Mouse (Mus musculus) lung, postnatal 0 days (tissue): ENCODE data around the gene Ephb6. TPM values are rescaled to one million over a fixed set of nuclear protein-coding genes. Genes with fewer than 3 reads are reported as not detected.

Source experiments
- ATAC-seq: fragments of 200-750 bp; cut with Nextera tagmentation; 2 replicates; pipeline ENCODE4 v1.8.0; 2017; ENCODE audit warnings: moderate library complexity
- DNase-seq: peaks from one replicate; pipeline ENCODE4 v3.0.0-alpha.2; 2016; ENCODE audit warnings: low spot score
- H3K27ac ChIP-seq: fragments of 300-500 bp; sonication (generic); 2 replicates; pipeline ENCODE4 v1.5.1; 2014; ENCODE audit warnings: antibody characterized with exemption, mild to moderate bottlenecking, low read length, mixed read lengths
- H3K27me3 ChIP-seq: fragments of 300-500 bp; sonication (generic); replicated peaks from 2 replicates; pipeline ENCODE4 v1.6.1; 2014; ENCODE audit warnings: low read length, mixed read lengths; ENCODE audit not compliant: insufficient read depth
- H3K36me3 ChIP-seq: fragments of 300-500 bp; sonication (generic); 2 replicates; pipeline ENCODE4 v1.6.1; 2014; ENCODE audit warnings: low read length, mixed read lengths; ENCODE audit not compliant: insufficient read depth
- H3K4me1 ChIP-seq: fragments of 300-500 bp; sonication (generic); 2 replicates; pipeline ENCODE4 v1.6.1; 2014; ENCODE audit warnings: antibody characterized with exemption, low read depth, low read length, mixed read lengths; ENCODE audit not compliant: insufficient read depth
- H3K4me2 ChIP-seq: fragments of 300-500 bp; sonication (generic); replicated peaks from 2 replicates; pipeline ENCODE4 v1.6.1; 2014; ENCODE audit warnings: low read depth, mild to moderate bottlenecking, low read length, moderate library complexity, mixed read lengths
- H3K4me3 ChIP-seq: fragments of 300-500 bp; sonication (generic); 2 replicates; pipeline ENCODE4 v1.5.1; 2014; ENCODE audit warnings: low read depth, low read length
- H3K9ac ChIP-seq: fragments of 300-500 bp; sonication (generic); replicated peaks from 2 replicates; pipeline ENCODE4 v1.6.1; 2014; ENCODE audit warnings: low read depth, mild to moderate bottlenecking
- H3K9me3 ChIP-seq: fragments of 300-500 bp; sonication (generic); 2 replicates; pipeline ENCODE4 v1.6.1; 2016; ENCODE audit warnings: low read length, mixed read lengths
- CTCF ChIP-seq: IDR thresholded peaks from 2 replicates; pipeline ENCODE4 v1.5.1; 2016; ENCODE audit warnings: antibody characterized with exemption, mild to moderate bottlenecking
- EP300 ChIP-seq: IDR thresholded peaks from 2 replicates; pipeline ENCODE4 v1.6.1; 2016; ENCODE audit warnings: antibody characterized with exemption, mild to moderate bottlenecking, control low read depth
- WGBS: fragments of 180-500 bp; shearing (Covaris S2); extraction: QIAGEN DNeasy Blood & Tissue Kit; methylation state at CpG from one replicate; pipeline ENCODE4 v1.1.7; 2014; 5-methylcytosine and 5-hydroxymethylcytosine counted together
- polyA plus RNA-seq: library from polyadenylated mRNA; unstranded; fragments of >200 nt; fragmentation: Nextera tagmentation; extraction: Ambion mirVana; gene quantifications from 2 replicates; pipeline ENCODE4 v1.2.1, GENCODE M21; 2015

The Ephb6 gene
- polyA plus RNA-seq = 5.5 and 6.2 TPM in 2 replicates

DNA sequence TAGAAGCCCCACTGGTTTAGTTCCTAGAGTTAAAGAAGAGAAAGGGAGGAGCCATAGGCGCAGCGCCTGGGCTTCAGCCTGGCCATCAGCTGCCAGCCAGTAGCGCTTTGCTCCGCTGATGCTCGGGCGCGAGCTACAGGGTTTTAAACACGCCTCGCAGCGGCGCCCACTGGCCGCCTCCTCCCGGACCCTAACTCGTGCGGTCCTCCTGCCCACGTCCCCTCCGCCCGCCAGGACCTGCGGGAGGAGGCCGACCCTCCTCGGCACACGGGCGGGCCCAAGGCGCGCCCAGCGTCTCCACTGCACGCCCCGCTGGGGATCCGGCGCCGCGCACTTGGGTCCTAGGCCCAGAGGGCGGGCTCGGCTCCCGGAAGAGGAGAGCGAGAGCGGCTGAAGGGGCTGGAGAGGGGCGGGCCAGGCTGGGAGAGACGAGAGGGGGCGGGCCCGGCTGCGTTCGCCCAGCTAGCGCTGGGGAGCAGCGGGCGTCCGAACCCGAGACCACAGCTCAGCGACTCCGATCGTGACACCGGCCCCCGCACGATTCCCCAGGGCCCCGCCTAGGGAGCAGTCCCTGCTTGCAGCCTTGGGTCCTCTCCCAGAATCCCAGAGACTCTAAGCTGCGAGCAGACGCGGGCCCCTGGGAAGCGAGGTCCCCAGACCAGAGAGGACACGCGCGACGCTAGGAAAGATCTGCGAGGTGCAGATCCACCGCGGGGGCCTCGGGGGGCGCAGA is at the start of gene Ephb6:
TSS of gene Ephb6 (plus strand) at position 422 of the 733 bp plus-strand sequence.
- Histone ChIP-seq H3K27ac (peak within 1 kb of the TSS; percentile 74), H3K9me3 (no peaks in the 10 kb centered on the region), H3K27me3 (no peaks in the 10 kb centered on the region), H3K36me3 (no peaks in the 10 kb centered on the region), H3K4me1 (no peaks in the 10 kb centered on the region), H3K9ac (peak within 1 kb of the TSS; percentile 41), H3K4me3 (peak within 1 kb of the TSS; percentile 67), H3K4me2 (peak within 1 kb of the TSS; percentile 91)
- ATAC-seq (peak; percentile 96), DNase-seq (peak; percentile 92)
- under 1% methylated on average over 54 of the region's 68 CpGs for WGBS
- TF ChIP-seq CTCF = no peak; the same call in 1 of the 2 replicates
- TF ChIP-seq EP300 = no peak

DNA sequence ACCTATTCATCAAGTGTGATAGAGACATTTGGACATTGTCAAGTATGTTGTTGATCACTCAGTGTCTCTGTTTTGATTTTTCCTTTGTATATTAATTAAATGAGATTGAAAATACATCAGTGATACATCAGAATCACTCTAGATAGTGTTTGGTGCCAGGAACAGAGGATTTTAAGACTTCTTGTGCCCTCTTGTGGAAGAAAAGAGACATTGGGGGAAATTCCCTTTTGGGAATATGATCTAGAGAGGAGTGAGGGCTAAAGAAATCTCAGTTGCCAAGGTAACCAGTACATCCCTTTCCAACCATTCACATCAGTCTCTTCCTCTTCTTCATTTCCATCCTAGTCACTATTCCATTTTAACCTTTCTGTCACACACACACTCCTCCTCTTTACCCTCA is 48.9 kb upstream of the Ephb6 start:
- H3K4me2 ChIP-seq = no peak overlapping the region
- no peak overlapping the region for H3K4me3 ChIP-seq
- ATAC-seq (no peak), DNase-seq (peak; percentile 14)
- no peaks in the 10 kb centered on the region for H3K9me3 ChIP-seq
- H3K9ac ChIP-seq = no peak overlapping the region
- no peaks in the 10 kb centered on the region for H3K4me1 ChIP-seq
- TF ChIP-seq EP300 (no peak), CTCF (peak; percentile 37; the same call in 1 of the 2 replicates)
- no peaks in the 10 kb centered on the region for H3K36me3 ChIP-seq
- no peaks in the 10 kb centered on the region for H3K27me3 ChIP-seq
- no peak overlapping the region for H3K27ac ChIP-seq

DNA sequence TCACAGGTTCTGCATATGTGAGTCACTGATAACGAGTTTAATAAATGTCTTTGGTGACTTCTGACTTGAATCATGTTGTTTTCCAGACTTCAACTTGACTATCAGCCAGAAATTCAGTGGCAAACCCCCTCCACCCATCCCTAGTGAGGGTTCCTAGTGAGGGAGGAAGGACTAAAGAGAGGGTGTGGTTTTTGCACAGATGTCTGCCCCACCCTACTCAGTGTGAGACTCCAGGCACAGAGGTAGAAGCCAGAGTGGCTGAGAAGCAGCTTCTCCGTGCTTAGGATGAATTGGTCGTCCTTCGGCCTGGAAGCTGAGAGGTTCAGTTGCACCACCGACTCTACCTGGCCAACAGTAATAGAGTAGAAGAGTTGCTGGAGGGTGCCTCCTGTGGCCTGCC is 47.8 kb upstream of the Ephb6 start:
- no peaks in the 10 kb centered on the region for H3K36me3 ChIP-seq
- 80% methylated on average over 5 of the region's 5 CpGs for WGBS
- H3K27me3 ChIP-seq = no peaks in the 10 kb centered on the region
- H3K9ac ChIP-seq = no peak overlapping the region
- H3K27ac ChIP-seq = no peak overlapping the region
- no peak overlapping the region for H3K4me3 ChIP-seq
- H3K4me1 ChIP-seq = no peaks in the 10 kb centered on the region
- no peaks in the 10 kb centered on the region for H3K9me3 ChIP-seq
- no peak overlapping the region for H3K4me2 ChIP-seq
- ATAC-seq = no peak
- DNase-seq = no peak
- TF ChIP-seq CTCF = no peak
- no peak for TF ChIP-seq EP300

DNA sequence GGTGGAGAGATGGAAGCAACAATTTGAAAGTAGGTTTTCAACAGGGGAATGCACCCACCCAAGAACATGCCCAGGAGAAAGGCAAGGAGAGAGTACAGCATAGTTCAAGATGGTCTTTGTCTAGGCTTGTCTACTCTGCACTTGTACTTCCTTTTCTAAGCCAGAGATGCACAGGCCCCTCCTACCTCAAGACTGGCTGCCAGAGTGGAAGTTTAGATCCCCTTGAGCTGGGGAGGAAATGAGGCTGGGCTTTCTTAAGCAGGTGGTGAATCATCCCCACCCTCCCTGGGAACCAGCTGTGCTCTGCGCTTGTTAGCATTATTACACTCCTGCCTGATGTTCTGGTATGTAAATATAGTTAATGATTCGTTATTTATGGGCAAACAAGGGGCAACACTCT is 47.0 kb upstream of the Ephb6 start:
- no peak overlapping the region for H3K9ac ChIP-seq
- no peak for TF ChIP-seq CTCF
- ATAC-seq = no peak
- no peak overlapping the region for H3K4me3 ChIP-seq
- WGBS = 43% methylated on average over 2 of the region's 2 CpGs
- H3K27me3 ChIP-seq = no peaks in the 10 kb centered on the region
- no peaks in the 10 kb centered on the region for H3K9me3 ChIP-seq
- DNase-seq = peak; percentile 19
- H3K36me3 ChIP-seq = no peaks in the 10 kb centered on the region
- no peaks in the 10 kb centered on the region for H3K4me1 ChIP-seq
- H3K4me2 ChIP-seq = no peak overlapping the region
- no peak overlapping the region for H3K27ac ChIP-seq

DNA sequence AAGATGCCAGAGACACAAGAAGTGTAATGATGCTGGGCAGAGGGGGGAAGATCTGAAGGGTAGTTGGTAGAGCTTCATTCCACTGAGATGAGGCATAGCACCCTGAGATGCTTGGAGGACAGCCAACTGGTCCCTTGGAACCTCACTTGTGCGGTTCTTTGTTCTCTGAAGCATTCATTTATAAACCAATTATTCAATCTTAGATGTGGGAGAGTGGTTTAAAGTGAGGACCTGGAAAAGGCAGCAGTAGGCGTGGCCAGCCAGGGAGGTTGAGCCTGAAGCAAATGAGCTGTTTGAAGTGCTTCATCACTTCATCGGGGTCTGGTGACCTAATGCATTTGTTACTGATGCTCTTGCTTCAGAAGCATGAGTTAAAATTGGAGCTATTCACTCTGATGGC is 46.0 kb upstream of the Ephb6 start:
- Histone ChIP-seq H3K4me3 (no peak overlapping the region), H3K27me3 (no peaks in the 10 kb centered on the region), H3K4me2 (no peak overlapping the region), H3K36me3 (no peaks in the 10 kb centered on the region), H3K9ac (no peak overlapping the region), H3K27ac (no peak overlapping the region), H3K4me1 (no peaks in the 10 kb centered on the region), H3K9me3 (no peaks in the 10 kb centered on the region)
- ATAC-seq (no peak), DNase-seq (no peak)
- TF ChIP-seq CTCF = no peak
- no peak for TF ChIP-seq EP300
- WGBS = 49% methylated on average over 3 of the region's 3 CpGs

DNA sequence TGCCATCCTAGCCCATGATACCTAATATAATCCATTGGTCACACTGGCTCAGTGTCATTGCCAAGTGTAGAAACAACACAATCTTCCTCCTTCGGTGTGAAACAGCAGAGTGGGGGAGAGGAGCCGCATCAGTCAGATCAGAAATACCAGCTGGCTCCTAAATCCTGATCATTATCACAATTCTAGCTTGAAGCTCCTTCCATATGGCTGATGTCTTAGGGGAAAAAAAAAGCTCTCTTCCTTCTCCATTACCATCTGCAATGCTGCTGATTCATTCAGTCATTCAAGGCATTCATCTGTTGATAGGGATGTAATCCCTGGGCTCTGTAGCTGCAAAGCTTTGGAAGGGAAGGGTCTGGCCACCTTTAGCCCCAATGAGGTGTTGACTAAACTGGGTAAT is 45.0 kb upstream of the Ephb6 start:
- Histone ChIP-seq H3K9me3 (no peaks in the 10 kb centered on the region), H3K27ac (no peak overlapping the region), H3K36me3 (no peaks in the 10 kb centered on the region), H3K4me2 (no peak overlapping the region), H3K9ac (no peak overlapping the region), H3K27me3 (no peaks in the 10 kb centered on the region), H3K4me3 (no peak overlapping the region), H3K4me1 (no peaks in the 10 kb centered on the region)
- WGBS = 70% methylated on average over 2 of the region's 2 CpGs
- DNase-seq (no peak), ATAC-seq (no peak)
- TF ChIP-seq CTCF (no peak), EP300 (no peak)
